Mouse (Mus musculus) liver, embryonic 11.5 days (tissue): ENCODE results near the gene 1700001K19Rik. TPM values are rescaled to one million over a fixed set of nuclear protein-coding genes. Genes with fewer than 3 reads are reported as not detected.

Experiments
- ATAC-seq: fragments of 200-750 bp; cut with Nextera tagmentation; replicated peaks from 2 replicates; pipeline ENCODE4 v1.8.0; 2017; ENCODE audit warnings: moderate number of reproducible peaks, mild to moderate bottlenecking, moderate TSS enrichment, moderate library complexity; ENCODE audit not compliant: low FRiP score
- DNase-seq: peaks from one replicate; pipeline ENCODE4 v3.0.0-alpha.2; 2017; ENCODE audit warnings: low spot score
- H3K27ac ChIP-seq: fragments of 300-500 bp; sonication (generic); 2 replicates; pipeline ENCODE4 v1.5.1; 2014; ENCODE audit warnings: mild to moderate bottlenecking, low read depth, low read length, control low read depth
- H3K27me3 ChIP-seq: fragments of 300-500 bp; sonication (generic); replicated peaks from 2 replicates; pipeline ENCODE4 v1.6.1; 2014; ENCODE audit warnings: low read length, mixed read lengths; ENCODE audit not compliant: control insufficient read depth, insufficient read depth
- H3K36me3 ChIP-seq: fragments of 300-500 bp; sonication (generic); 2 replicates; pipeline ENCODE4 v1.6.1; 2014; ENCODE audit warnings: mild to moderate bottlenecking, low read length, moderate library complexity, mixed read lengths; ENCODE audit not compliant: control insufficient read depth, insufficient read depth
- H3K4me1 ChIP-seq: fragments of 300-500 bp; sonication (generic); replicated peaks from 2 replicates; pipeline ENCODE4 v1.6.1; 2014; ENCODE audit warnings: low read length, mixed read lengths; ENCODE audit not compliant: control insufficient read depth, insufficient read depth
- H3K4me2 ChIP-seq: fragments of 300-500 bp; sonication (generic); 2 replicates; pipeline ENCODE4 v1.6.1; 2014; ENCODE audit warnings: mild to moderate bottlenecking, control low read depth, moderate library complexity
- H3K4me3 ChIP-seq: fragments of 300-500 bp; sonication (generic); 2 replicates; pipeline ENCODE4 v1.5.1; 2014; ENCODE audit warnings: low read depth, low read length, control low read depth
- H3K9ac ChIP-seq: fragments of 300-500 bp; sonication (generic); 2 replicates; pipeline ENCODE4 v1.6.1; 2014; ENCODE audit warnings: low read depth, low read length, control low read depth
- H3K9me3 ChIP-seq: fragments of 300-500 bp; sonication (generic); 2 replicates; pipeline ENCODE4 v1.6.1; 2016; ENCODE audit warnings: low read length, inconsistent platforms, mixed read lengths; ENCODE audit not compliant: control insufficient read depth
- WGBS: fragments of 180-500 bp; shearing (Covaris S2); extraction: QIAGEN DNeasy Blood & Tissue Kit; methylation state at CpG from one replicate; pipeline ENCODE4 v1.1.7; 2014; 5-methylcytosine and 5-hydroxymethylcytosine counted together
- microRNA-seq: library from miRNA; unstranded; fragments of <30 nt; microRNA quantifications from one replicate; pipeline ENCODE4, GENCODE M21; 2017; ENCODE audit warnings: borderline number of aligned reads
- polyA plus RNA-seq: library from polyadenylated mRNA; unstranded; fragments of >200 nt; fragmentation: Nextera tagmentation; extraction: Ambion mirVana; gene quantifications from 2 replicates; pipeline ENCODE4 v1.2.1, GENCODE M21; 2014

Gene 1700001K19Rik
- polyA plus RNA-seq, 1 experiment from 2014 or later, result not detected

DNA sequence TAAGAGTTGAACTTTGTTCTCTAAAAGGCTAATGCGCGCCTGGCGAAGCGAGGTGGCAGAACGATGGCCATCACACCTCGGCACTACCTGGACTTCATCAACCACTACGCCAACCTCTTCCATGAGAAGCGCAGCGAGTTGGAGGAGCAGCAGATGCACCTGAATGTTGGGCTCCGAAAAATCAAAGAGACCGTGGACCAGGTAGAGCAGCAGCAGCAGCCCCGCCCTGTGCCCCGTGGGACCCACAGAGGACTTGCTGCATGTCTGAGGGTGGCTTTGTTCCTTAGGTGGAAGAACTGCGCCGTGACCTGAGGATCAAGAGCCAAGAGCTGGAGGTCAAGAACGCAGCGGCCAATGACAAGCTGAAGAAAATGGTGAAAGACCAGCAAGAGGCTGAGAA, 31.0 kb downstream of the 1700001K19Rik start:
- H3K27me3 ChIP-seq, result no peaks in the 10 kb centered on the region
- H3K9ac ChIP-seq, result no peak overlapping the region
- H3K27ac ChIP-seq, result no peak overlapping the region
- H3K4me3 ChIP-seq, result no peak overlapping the region
- DNase-seq (no peak), ATAC-seq (no peak)
- WGBS, result 97% methylated on average over 17 of the region's 17 CpGs
- H3K4me2 ChIP-seq, result no peak overlapping the region
- H3K4me1 ChIP-seq, result no peaks in the 10 kb centered on the region
- peaks cover 80% of the 10 kb centered on the region for H3K36me3 ChIP-seq
- no peaks in the 10 kb centered on the region for H3K9me3 ChIP-seq

DNA sequence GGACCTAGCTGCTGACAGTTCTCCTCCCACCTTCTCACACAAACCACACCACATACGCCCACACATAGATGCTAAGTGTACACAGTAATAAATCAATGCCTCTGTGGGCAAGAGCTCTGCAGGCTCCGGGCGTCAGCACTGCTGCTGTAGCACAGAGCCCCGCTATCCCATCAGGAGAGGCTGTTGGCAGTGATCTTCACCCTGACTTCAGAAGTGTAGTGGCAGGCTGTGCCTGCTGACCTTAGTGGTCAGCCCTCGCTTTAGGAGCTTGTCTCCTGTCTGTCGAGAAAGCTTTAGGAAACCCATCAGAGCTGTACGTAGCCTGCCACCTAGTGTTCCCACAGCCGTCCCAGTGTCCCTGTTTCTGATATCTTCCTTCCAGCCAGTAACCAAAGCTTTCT, 32.2 kb downstream of the 1700001K19Rik start:
- Histone ChIP-seq H3K4me3 (no peak overlapping the region), H3K9me3 (no peaks in the 10 kb centered on the region), H3K4me1 (no peaks in the 10 kb centered on the region), H3K4me2 (no peak overlapping the region), H3K9ac (no peak overlapping the region), H3K27ac (no peak overlapping the region), H3K27me3 (no peaks in the 10 kb centered on the region), H3K36me3 (peaks cover 74% of the 10 kb centered on the region)
- DNase-seq, result no peak
- 87% methylated on average over 8 of the region's 8 CpGs for WGBS
- ATAC-seq, result no peak

DNA sequence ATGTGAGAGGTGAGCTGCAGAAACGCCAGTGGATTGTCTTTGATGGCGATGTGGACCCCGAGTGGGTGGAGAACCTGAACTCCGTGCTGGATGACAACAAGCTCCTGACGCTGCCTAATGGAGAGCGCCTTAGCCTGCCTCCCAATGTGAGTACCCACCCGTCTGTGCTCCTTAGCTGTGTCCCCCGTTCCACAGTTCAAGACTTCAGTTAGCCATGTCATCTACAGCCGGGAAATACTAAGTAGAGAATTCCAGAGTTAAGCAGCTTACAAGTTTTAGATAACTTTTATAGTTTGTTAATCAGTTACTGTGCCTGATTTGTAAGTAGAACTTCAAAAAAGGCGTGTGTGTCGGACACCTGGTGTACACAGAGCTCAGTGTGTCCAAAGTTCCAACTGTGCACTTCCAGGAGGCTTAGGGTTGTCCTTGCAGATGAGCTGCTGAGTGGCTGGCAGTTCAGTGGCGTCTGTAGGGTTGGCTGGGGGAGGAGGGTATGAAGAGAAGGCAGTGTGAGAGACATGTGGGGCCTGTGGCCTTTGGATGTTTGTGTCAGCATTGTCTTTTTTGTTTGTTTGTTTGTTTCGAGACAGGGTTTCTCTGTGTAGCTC, 44.8 kb downstream of the 1700001K19Rik start:
- no peak overlapping the region for H3K9ac ChIP-seq
- H3K4me3 ChIP-seq, result no peak overlapping the region
- no peak for DNase-seq
- H3K4me2 ChIP-seq, result no peak overlapping the region
- H3K27ac ChIP-seq, result no peak overlapping the region
- 95% methylated on average over 13 of the region's 13 CpGs for WGBS
- H3K9me3 ChIP-seq, result no peaks in the 10 kb centered on the region
- ATAC-seq, result no peak
- no peaks in the 10 kb centered on the region for H3K4me1 ChIP-seq
- H3K27me3 ChIP-seq, result no peaks in the 10 kb centered on the region
- peaks cover 88% of the 10 kb centered on the region for H3K36me3 ChIP-seq

DNA sequence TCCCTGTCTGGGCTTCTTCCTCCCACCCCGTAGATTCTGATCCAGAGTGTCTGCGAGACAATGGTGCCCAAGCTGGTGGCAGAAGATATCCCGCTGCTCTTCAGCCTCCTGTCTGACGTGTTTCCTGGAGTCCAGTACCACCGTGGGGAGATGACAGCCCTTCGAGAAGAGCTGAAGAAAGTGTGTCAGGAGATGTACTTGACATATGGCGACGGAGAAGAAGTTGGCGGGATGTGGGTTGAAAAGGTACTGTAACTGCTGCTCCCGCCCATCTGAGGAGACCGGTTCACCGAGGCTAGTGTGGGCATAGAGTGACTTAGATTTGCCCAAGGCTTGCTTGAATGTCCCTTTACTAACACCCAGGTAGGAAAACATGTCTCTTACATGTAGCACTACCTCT, 46.1 kb downstream of the 1700001K19Rik start:
- no peak for ATAC-seq
- Histone ChIP-seq H3K9ac (no peak overlapping the region), H3K4me1 (no peaks in the 10 kb centered on the region), H3K36me3 (peaks cover 88% of the 10 kb centered on the region), H3K9me3 (no peaks in the 10 kb centered on the region), H3K4me3 (no peak overlapping the region), H3K4me2 (no peak overlapping the region), H3K27ac (no peak overlapping the region), H3K27me3 (no peaks in the 10 kb centered on the region)
- 94% methylated on average over 12 of the region's 12 CpGs for WGBS
- no peak for DNase-seq

DNA sequence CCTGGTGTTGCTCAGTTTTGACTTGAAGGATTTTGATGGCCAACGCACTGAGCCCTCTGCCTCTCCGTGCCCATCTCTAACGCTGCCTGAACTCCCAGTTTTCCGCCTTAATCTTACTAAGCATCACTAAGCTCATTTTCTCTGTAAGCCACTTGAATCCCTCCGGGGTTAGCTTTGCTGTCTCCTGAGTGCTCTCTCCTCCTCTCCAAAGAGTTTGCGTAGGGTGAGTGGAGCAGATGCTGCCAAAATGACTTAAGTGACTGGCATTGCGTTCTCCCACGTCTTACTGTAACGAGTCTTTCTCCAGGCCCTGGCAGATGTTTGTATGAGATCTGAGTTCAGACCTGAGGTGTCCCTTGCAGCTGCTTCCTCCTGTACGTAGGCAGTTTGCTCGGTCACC, 52.4 kb downstream of the 1700001K19Rik start:
- no peak overlapping the region for H3K9ac ChIP-seq
- no peak overlapping the region for H3K4me3 ChIP-seq
- WGBS, result 94% methylated on average over 11 of the region's 11 CpGs
- no peaks in the 10 kb centered on the region for H3K4me1 ChIP-seq
- H3K27me3 ChIP-seq, result no peaks in the 10 kb centered on the region
- ATAC-seq, result no peak
- peaks cover 93% of the 10 kb centered on the region for H3K36me3 ChIP-seq
- H3K27ac ChIP-seq, result no peak overlapping the region
- no peak overlapping the region for H3K4me2 ChIP-seq
- no peaks in the 10 kb centered on the region for H3K9me3 ChIP-seq
- no peak for DNase-seq

Small RNA genes within 50 kb of the gene (microRNA-seq; reads per million reads assigned to microRNA genes)
- not detected for gene Gm27299

Other genes starting within 250 kb of the 1700001K19Rik start
- gene Ppp2r5c, start 235.5 kb downstream of the 1700001K19Rik start, polyA plus RNA-seq, result 138 and 151 TPM in 2 replicates
- gene Dync1h1, start 81.2 kb downstream of the 1700001K19Rik start, polyA plus RNA-seq, result 36.0 and 38.9 TPM in 2 replicates
- gene Hsp90aa1, start 20.1 kb upstream of the 1700001K19Rik start, polyA plus RNA-seq, result 1,759 and 1,828 TPM in 2 replicates
- 17.7 and 18.2 TPM in 2 replicates for gene Wdr20, start 55.3 kb upstream of the 1700001K19Rik start, polyA plus RNA-seq
- gene Mok, start 158.3 kb upstream of the 1700001K19Rik start, polyA plus RNA-seq, result 1.3 and 2.1 TPM in 2 replicates
- gene Zfp839, start 167.6 kb upstream of the 1700001K19Rik start, polyA plus RNA-seq, result 3.3 and 3.8 TPM in 2 replicates
- 144 and 155 TPM in 2 replicates for gene Cinp, start 206.5 kb upstream of the 1700001K19Rik start, polyA plus RNA-seq
- 4.4 and 4.7 TPM in 2 replicates for gene Tecpr2, start 206.6 kb upstream of the 1700001K19Rik start, polyA plus RNA-seq